Mouse (Mus musculus): ENCODE results near the gene Hexb.
"Not testable (repeated sequence)": the region's sequence is repeated elsewhere in the genome, so short reads cannot be mapped to it uniquely, and the experiment has no call there.

DNA sequence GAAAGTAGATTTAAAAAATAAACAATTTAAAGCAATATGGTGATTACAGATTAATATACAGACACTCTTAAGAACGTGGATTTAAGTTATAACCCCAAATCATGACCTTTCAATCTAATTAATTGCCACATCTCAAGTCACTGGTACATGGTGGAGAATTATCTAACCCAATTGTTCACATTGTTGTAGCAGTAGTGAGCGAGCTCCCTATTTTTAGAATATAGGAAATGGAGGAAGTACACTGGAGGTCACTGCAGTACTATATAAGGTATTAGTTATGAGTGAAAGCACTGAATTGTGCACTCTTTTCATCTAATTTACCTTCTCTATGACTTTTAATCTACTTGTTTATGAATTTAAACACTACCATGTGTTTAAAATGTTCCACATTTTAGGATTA, 67.7 kb downstream of the Hexb start:
- not testable (repeated sequence) for TF ChIP-seq ZC3H11A (IDR thresholded peaks at IDR 0.05; ENCODE audit: low read depth, low read length); SIN3A (IDR thresholded peaks at IDR 0.05; ENCODE audit: low read length); BHLHE40 (IDR thresholded peaks at IDR 0.05; ENCODE audit: low read depth, low read length); CTCF (conservative IDR thresholded peaks at IDR 0.05 in 1 of 2, IDR thresholded peaks at IDR 0.05 in 1 of 2; ENCODE audit: low read depth in 2 of 2, low read length in 2 of 2); CHD2 (IDR thresholded peaks at IDR 0.05; ENCODE audit: low read length); MAZ (IDR thresholded peaks at IDR 0.05; ENCODE audit: low read depth, low read length); TCF12 (IDR thresholded peaks at IDR 0.05; ENCODE audit: low read depth, low read length); NRF1 (IDR thresholded peaks at IDR 0.05; ENCODE audit: low read depth, low read length)
